Mouse (Mus musculus) kidney, adult 9 months (tissue): ENCODE results near the gene Fam160a2.

Experiments
- DNase-seq: peaks from one replicate; pipeline ENCODE4 v3.0.0; 2022

Fam160a2 gene

DNA sequence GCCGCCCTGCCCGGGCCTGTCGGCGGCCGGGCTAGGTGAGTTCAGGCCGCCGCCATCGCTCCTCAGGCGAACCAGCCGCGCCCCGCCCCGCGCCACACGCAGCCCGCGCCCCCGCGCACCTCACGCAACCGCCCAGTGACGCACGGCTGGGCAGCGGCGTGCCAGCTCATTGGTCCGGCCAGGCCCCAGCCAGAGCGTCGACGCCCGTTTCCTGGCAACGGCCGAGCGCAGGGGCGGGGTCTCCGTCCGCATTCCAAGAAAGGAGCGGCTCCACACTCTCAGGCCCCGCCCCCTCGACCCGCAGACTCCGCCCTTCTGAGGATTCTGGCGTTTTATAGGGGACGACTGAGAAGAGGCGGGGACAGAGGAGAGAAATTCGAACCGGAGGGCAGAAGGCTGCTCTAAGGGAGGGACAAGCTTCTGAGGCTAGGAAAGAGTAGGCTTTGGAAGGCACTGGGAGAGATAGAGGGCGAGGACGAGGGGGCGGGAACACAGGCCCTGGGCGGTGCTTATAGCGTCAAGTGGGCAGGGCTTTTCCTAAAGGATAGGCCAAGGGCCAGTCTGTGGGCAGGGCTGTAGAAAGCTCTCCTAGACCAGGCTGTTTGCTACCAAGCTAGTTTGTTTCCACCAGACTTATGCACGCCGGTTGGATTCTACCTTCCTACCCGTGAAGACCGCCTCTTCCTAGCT lies at the start of gene Fam160a2:
Fam160a2 (minus strand) TSS at position 120 of the 690 bp plus-strand sequence.
- peak; percentile 100 for DNase-seq

GRCm38 (mm10) chr7:105445076-105445475 lies 45.2 kb upstream of the Fam160a2 start:
- DNase-seq = peak; percentile 5

DNA sequence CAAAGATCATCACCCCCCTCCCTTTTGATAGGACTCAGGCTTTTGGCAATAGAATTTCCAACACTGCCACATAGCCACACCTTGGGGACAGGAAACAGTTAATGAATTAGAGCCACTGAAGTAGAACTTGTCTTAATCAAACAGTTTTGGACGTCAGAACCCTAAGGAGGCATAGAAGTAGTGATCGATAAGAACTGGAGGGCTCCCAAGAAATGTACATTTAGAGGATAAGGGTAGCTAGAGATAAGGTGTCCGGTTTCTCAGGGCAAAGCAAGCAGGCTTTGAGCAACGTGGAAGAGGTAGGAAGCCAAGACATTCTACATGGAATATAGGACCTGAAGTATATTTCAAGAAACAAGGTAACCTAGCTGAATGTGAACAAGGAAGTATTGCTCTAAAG lies 41.6 kb upstream of the Fam160a2 start:
- no peak for DNase-seq

- DNase-seq = no peak
These were observed 38.3 kb upstream of the Fam160a2 start for GRCm38 (mm10) chr7:105437979-105438772.

- no peak for DNase-seq
These were observed 34.9 kb upstream of the Fam160a2 start for GRCm38 (mm10) chr7:105434798-105435197.

GRCm38 (mm10) chr7:105433859-105434258 lies 34.0 kb upstream of the Fam160a2 start:
- no peak for DNase-seq

- no peak for DNase-seq
These were observed 32.2 kb upstream of the Fam160a2 start for GRCm38 (mm10) chr7:105432058-105432457.

DNA sequence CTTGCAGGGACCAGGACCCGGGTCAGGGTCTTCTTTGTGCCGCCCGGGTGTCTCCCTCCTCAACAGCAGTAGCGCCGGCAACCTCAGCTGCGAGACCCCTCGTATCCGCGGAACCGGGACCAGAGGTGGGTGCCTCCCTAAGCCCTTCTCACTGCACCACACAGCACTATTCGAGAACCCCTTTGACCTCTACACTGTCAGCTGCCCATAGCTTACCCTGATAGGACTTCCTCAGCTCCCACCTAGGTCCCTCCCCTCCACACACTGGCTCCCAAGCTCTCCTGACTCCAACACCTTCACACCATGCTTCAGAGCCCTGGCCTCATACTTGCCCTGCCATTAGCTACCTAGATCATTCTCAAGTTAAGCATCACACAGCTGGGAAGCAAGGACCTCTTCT lies 26.2 kb upstream of the Fam160a2 start:
- no peak for DNase-seq

- no peak for DNase-seq
These were observed 25.7 kb upstream of the Fam160a2 start, which contains the start of gene Cckbr for GRCm38 (mm10) chr7:105425424-105426043. Gene Cckbr (plus strand): TSS chr7:105425731.

DNA sequence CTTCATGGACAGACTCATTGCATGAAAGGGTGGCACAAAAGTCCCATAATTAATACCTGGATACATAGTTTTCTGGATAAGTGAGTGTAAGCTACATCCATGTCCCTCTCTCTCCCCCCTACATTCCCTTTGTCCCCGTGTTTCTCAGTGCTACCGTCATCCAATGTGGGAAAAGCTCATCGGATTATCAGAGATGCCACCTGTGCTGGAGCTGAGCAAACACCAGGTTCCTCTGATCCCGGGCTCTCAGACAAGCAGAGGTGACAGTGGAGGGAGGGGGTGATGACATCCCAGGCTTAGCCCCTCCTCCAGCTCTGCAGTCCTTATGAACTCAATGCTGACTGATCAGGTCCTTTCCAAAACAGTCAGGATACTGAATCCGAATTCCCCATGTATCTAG lies 24.5 kb upstream of the Fam160a2 start:
- no peak for DNase-seq

DNA sequence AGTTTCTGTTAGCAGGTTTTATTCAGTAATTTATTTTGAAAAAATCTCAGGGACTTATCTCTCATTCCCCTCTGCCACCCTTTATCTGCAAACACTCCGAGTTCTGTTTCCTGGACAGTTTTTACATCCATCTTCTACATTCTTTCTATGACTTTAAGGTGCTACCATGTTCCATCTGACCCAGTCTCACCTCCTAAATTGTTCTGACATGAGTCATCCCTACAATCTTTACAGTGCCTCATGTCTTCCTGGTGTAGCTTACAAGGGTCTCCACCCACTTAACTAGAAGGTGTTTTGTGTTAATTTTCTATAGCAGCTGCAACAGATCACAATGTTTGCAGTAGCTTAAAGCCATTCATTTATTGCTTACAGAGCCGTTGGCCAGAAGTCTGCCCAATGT lies 21.0 kb upstream of the Fam160a2 start:
- DNase-seq = no peak

- no peak for DNase-seq
These were observed 18.3 kb upstream of the Fam160a2 start for GRCm38 (mm10) chr7:105418106-105418505.

DNA sequence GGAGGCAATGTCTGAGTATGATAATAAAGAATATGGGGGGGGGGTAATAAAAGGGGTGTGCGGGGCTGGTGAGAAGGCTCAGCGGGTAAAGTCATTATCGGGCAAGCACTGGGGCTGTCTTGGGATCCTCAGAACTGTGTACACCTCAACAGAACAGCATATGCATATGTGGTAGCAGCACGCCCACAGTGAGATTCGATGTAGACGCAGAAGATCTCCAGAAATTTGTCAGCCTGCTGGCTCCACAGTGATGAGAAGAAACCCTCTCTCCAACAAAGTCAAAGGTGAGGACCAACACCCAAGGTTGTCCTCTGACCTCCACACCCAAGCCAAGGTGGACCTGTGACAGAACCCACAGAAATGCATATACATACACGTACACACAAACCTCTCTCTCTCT lies 16.7 kb upstream of the Fam160a2 start:
- no peak for DNase-seq

DNA sequence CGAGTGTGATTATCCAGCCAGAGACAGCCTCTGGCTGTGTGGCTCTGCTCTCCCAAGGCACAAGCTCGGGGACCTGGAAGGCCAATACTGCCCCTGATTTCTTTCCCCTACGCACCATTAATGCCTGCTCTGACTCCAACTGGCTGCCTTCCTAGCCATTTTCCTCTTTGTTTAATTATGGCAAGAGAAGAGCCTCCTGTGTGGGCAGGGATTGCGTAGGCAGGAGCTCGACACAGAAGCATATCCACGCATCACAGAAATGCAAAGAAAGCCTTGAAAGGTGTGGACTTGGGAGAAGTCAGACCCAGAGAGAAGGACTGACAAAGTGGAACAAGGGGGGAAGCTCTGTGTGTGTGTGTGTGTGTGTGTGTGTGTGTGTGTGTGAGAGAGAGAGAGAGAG lies 14.5 kb upstream of the Fam160a2 start:
- DNase-seq = no peak

DNA sequence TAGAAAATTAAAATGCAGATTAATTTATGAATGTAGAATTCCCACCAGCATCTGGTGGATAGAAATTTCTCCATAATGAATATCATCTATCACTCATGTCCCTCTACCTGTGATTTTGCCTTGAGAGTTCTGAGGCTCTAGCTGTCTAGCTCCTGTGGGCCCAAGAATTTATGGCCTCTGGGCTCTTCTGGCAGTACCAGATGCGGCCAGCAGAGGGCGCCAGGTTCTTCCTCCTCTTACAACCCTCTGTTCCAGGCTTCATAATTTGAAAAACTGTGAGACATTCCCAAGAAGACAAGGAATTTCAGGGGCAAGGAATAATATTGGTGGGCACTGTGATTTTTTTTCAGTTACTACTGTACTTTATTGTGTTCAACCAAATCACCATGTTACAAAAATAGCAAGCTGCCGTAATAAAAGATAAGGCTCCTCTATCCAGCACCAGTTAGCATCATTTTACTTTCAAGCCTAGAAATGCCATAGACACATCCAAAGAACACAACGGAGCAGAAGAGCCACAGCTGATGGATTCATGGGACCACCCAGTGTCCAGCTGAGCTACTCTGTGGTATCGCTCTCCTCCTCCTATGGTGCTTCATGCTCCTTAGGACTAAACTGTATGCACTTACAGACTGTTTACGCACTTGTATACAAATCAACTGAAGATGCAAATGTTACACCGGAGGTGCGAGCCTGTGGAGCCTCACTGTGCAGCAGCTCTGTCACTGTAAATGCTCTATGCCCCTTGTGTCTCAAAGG lies 12.2 kb upstream of the Fam160a2 start:
- DNase-seq = peak; percentile 81

DNA sequence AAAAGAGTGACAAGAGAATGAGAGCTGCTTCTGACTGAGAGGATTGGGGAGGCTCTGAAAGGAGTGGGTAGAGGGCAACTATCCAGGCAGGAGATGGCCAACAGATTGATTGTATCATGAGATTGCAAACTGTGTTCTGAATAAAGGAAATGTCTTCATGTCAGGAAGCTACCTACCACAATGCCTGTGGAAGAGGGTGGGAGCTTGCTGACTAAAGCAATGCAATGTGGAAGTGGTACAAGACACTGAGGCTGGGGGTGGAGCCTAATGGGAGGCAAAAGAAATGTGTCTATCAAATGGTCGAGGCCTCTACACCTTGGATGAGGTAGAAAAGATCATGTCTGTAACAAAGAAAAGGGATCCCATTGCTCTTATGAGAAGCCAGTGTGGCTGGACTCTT lies 6.5 kb upstream of the Fam160a2 start:
- DNase-seq = no peak

DNA sequence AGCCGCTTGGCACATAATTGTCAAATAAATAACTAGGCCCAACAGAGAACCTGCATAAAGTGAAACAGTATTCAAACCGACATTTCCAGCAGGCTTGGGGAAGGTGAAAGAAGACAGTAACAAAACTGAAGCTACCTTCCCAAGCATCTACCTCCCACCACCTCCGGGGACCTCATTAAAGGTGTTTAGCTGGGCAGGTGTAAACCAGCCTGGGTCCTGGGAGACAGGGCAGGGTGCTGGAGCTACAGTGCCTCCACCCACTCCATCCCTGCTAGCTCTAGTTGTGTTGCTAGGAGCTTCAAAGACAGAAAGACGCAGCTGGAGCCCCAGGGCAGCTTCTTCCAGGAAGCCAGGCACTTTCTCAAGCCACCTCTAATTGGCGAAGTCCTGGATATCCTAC lies 4.4 kb upstream of the Fam160a2 start, which contains the start of gene Cnga4:
Cnga4 (plus strand) TSS at position 301 of the 400 bp plus-strand sequence.
- no peak for DNase-seq

DNA sequence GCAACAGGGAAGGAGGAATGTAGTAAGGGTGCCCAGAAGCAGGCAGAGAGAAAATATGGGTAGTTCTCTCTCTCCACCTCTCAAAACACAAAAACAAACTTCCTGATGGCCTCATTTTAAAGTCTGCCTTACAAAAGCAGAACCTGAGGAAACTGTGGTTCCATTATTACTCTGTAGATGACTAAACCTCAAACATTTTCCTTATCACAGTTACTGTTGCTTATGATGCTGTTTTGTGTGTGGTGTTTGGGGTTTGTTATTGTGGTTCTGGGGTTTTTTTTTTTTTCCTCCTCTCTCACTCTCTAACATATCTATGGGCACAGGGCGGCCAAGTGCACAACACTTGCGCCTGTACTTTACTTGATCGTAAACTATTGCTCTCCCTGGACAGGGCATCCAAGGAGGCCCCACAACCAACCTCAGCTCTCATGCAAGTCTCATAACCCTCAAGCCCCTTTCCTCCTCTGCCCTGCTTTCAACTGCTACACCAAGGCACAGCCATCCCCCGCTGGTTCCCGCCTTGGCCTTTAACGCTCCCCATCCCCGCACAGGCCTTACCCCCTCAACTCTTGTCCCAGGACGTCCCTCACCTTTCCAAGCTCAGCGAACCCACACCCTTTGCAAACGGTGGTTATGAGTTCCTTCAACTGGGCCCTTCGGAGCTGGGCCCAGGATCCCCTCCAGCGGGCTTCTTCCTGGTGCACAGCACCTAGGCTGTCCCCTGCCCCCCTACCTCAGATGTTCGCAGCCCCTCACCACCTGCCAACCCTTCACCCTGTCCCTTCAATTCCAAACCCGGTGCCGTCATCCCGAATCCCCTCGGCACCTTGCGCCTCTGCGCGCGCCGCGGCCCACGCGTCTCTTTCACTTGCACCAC lies 558 bp downstream of the Fam160a2 start:
- DNase-seq = no peak

GRCm38 (mm10) chr7:105396126-105396525 lies 3.7 kb downstream of the Fam160a2 start:
- DNase-seq = no peak

DNA sequence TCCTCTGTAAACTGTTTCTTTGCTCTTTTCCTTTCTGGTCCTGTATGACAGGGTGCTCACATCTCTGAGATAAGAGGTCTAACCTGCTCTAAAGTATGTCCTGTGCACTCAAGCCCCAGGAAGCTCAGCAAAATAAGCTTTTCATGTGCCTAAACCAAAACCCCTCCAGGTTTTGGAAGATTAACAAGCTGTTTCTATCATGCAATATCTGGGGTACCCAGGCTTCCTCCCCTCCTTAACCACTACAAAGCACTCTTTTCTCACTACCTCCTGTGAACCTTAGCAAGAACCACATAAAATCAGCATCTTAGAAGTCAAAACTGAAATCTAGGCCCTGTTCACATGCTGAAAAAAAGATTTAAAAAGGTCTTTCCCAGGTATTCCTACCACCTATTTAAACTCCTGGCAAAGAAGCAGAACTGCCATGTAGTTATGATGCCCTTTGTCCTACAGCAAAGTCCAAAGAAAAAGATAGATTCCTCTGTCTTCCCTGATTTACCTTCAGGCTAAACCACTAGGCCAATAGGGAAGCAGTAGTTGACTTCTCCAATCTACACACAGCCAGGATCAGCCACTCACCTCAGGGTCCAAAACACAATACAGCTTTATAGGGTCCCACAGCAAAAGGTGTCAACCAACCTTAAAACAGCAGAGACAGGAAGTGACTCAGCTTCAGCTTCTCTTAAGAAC lies 4.6 kb downstream of the Fam160a2 start:
- DNase-seq = peak; percentile 65

- DNase-seq = no peak
These were observed 5.2 kb downstream of the Fam160a2 start for GRCm38 (mm10) chr7:105394606-105395005.
